Mouse (Mus musculus): Measurements from ENCODE around the gene Rras.

The Rras gene

Small RNAs within 50 kb of the gene (microRNA-seq; reads per million reads assigned to microRNA genes)
- gene Mir7054: 0.46 to 0.49 reads per million in 2 experiments
